Mouse (Mus musculus) olfactory bulb, adult 2 months (tissue): ENCODE measurements around the gene Mta2.

Experiments used
- CTCF ChIP-seq: fragments of 200-500 bp; IDR thresholded peaks from 2 replicates; pipeline ENCODE4 v1.5.1; 2012; ENCODE audit warnings: low read depth, mild to moderate bottlenecking, low read length, moderate library complexity; ENCODE audit not compliant: insufficient read depth
- POLR2A ChIP-seq: fragments of 200-500 bp; IDR thresholded peaks from 2 replicates; pipeline ENCODE4 v1.6.1; 2012; ENCODE audit warnings: mild to moderate bottlenecking, low read depth, low read length, moderate library complexity; ENCODE audit not compliant: insufficient read depth

- no peak for TF ChIP-seq CTCF
- no peak for TF ChIP-seq POLR2A
Observed at GRCm38 (mm10) chr19:8952241-8952640, 10.6 kb downstream of the Mta2 start.
